Mouse (Mus musculus) kidney, postnatal 36 days (tissue): ENCODE results near the gene Rnf19b.

ENCODE experiments used
- DNase-seq, 2 experiments: peaks; one replicate each; pipeline ENCODE4 v3.0.0; 2021 to 2022; ENCODE audit warnings: mixed read lengths in 2 of 2

Rnf19b gene

DNA sequence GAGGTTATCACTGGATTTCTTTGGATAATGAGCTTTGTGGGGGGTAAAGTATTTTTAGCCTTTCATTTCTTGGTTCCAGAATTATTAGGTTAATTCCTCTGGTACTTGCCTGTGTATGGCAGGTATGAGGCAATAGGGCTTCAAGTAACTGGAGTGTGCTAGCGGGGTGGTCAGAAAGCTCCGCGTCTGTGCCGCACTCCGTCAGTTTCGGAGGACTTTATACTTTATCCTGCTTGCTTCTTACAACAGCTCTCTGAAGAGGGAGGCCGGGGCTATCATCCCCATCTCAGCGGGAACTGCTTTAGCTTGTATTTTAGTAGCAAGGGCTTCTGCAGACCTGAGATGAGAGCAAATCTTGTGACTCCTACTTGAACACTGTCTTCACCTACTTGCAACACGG lies 21.1 kb downstream of the Rnf19b start:
- DNase-seq: no peak

DNA sequence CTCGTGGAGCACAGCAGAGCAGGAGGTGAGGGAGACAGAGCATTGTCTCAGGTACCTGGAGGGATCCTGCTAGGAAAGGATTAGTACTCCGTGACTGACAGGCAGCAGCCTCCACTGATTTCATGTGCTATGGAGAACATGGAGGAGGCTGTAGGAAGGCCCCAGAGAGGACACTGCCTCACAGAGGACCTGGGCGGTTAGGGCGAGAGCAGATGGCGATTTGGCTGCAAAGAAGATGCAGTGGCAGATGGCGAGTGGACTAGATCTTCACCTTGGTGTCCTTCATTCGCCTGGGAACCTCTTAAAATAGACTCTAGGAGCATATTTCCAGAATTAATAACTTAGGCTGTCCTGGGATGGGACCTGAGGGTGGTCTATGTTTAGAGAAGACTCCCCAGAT lies 23.0 kb downstream of the Rnf19b start:
- no peak for DNase-seq

DNA sequence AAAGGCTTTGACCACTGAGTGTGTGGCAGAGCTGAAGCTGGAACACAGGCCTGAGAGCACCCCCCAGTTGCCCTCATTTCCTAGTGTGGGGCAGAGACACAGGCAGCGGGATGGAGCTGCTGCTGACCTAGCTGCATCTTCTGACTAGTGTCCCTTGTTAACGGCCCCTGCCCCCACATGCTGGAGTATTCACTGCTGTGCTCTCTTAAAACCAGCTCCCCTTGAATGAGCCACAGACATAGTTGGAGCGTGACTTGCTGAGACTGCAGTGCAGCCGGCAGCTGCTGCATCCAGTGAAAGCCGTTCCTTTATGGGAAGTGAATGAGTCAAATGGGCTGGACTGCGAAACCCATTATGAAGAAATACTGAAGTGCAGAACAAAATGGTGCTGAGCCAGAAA lies 23.4 kb downstream of the Rnf19b start:
- no peak for DNase-seq

DNA sequence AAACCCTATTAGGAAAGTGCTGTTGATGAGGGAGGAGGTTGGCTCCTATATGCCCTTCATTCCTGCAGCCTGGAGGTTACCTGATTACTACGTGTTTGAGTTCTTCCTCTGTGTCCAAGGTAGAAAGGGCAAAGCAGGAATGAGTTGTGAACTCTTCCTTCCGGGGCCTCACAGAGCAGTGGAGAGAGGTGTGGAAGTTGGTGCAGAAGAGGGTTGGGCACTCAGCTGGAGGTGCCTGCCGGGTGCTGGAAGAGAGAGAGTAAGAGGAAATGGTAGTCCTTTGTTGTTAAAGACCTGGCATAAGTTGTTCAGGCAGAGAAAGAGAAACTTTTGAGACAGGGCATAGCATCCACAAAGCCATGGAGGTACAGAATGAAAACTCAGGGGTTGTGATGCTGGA lies 23.9 kb downstream of the Rnf19b start:
- DNase-seq: no peak

DNA sequence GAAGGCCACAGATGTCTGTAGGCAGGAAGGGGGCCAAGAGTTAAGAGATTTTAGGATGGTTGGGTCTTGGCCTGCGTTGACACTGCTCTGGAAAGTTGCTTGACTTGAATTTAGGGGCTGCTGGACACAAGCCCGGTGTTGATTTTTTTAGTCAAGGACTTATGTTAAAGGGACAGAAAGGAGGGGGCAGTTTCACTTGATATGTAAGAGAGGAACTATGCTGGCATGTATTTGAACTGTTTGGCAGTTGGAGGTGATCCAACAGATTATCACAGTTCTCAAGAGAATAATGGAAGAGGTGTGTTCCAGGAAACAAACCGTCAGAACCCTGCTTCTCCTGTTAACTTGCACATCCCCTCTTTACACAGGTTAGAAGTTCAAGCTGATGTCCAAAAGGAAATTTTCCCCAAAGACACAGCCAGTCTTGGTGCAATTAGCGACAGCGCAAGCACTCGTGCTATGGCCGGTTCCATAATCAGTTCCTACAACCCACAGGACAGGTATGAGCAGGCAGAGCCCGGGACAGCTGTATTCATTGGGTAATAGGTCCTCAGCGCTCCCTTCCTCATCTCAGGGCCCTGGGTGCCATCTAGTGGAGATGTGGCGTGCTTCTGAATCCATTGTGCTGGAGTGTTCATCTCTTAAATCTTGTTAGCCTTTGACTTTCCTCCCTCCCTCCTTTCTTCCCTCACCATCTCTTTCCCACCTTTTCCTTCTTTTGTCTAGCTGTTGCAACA lies 24.5 kb downstream of the Rnf19b start:
- peak; percentile 76 to 84 for DNase-seq

DNA sequence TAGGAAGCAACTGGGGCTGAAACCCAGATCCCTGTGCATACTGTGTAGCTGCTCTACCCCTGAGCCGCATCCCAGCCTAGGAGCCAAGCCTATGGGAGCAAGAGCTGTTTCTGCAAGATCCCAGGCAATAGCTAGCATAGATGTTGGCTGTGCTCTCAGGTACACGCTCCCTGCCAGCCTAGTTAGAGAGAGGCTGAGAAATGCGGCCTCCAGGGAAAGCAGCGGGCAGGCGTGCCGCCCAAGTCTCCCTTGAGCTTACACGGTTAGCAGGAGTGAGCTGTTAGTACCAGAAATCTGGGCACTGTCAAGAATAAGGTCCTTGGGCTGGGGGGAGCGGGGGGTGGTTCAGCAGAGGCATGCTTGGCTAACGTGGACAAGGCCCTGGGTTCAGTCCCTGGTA lies 26.8 kb downstream of the Rnf19b start:
- DNase-seq: no peak

DNA sequence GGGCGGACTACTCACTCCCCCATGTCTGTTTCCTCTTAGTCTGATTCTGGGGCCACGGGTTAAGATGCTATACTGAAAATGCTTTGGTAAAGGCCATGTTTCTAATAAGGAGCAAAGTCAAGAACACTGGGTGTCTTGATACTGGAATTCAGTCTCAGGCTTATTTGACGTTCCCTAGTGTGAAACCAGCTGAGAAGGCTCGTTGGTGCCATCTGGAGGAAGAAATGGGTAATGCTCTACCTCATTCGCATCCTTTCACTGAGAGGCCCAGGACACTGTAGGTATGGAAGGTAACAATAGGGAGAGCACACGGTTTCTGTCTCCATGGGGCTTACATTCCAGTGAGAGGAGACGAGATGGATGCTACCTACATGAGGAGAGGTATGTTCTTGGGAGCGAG lies 28.0 kb downstream of the Rnf19b start:
- peak; percentile 66 to 87 for DNase-seq

DNA sequence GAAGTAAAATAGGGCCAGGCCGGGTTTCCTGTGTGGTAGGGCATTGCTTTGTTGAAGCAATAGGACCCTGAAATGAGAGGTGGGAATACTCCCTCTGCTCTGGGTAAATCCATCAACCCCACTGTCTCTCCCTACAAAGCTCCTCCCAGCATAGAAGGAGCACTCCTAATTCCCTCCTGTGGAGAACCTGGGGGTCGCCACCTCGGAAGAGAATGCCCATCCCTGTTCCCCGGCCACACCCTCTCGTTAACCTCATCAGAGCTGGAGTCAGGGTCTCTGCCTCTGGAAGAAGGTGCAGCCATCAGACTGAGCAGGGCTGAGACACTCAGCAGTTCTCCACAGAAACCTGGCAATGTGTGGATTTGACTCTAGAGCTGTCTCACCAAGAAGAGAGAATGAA lies 29.8 kb downstream of the Rnf19b start:
- DNase-seq: no peak

DNA sequence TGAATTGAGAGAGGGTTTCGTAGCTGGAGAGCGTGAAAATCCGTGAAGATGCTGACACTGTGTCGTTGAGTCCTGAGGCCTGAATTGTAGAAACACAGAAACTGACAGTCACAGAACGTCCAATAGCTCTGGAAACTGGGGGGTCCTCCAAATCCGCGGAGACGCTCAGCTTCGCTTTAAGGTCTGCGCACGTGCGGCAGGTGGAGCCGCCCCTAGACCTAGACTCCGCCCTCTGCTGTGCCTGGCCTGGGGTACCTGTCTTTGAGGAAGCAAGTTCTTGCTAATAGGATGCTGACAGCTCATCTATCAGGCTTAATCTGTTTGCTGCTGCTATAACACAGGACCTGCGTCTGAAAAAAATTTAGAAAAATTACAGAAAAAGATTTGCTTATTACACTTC lies 37.2 kb downstream of the Rnf19b start:
- DNase-seq: peak in 1 of 2 experiments; percentile 43

DNA sequence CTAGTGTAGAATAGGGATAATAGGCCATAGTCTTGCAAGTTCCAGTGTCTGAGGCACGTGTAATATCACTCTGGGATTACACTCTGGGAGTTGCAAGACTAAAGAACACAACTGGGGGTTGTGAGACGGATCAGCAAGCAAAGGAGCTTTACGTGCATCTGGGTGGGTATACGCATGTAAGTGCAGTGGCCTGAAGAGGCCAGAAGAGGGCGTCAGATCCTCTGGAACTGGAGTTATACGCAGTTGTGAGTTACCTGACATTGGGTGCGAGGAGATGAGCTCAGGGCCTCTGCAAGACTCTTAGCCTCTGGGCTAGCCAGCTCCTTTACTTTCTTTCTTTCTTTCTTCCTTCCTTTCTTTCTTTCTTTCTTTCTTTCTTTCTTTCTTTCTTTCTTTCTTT lies 38.9 kb downstream of the Rnf19b start:
- DNase-seq: no peak

DNA sequence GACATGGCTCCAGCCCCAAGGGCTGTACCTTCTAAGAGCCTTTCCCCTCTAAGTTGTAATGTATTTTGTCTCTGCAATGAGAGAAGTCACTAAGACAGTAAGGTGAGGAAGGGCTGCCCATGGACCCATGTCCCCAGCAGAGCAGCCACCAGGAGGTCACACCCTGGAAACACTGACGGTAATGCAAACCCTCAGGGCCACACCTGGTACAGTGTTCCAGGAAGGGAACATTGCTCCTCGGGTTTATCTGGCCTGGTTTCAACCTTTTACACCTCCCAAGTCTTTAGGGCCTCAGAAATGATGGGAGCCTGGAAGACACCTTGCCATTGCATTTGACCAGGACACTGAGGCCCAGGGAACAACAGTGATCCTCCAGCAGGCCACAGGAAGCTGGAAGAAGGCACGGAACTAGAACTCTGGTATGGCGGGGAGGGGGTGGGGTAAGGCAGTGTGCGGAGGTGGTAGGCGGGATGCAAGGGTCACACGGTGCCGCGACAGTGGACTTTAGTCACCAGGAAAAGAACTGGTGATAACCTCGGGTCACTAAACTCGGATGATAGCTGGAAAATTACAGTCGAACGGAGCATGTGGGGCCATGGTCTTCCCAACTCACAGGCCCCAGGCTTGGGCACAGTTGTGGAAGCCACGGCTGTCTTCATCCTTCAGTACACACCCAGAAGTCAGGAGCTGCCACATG lies 44.2 kb downstream of the Rnf19b start:
- no peak for DNase-seq

DNA sequence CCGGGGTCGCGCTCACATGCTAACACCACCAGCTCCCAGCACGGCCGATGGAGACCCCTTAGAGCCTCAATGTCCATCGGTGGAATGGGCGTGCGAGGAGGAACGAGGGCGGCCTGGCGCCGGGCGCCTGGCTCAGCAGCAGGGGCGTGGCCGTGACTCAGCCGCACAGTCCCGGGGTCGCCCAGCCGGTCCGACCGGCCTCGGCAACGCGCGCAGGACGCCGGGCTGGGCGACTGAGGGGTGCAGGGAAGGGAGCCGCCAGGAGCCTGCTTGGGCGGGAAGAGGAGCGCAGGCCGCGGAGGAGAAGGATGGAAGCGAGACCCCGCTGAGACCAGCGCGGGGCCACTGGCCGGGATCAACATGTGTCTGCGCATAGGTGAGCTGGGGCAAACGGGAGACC lies 47.3 kb downstream of the Rnf19b start, which contains the start of gene Tmem54:
Tmem54 (plus strand) TSS at position 193 of the 400 bp plus-strand sequence.
- DNase-seq: peak in 1 of 2 experiments; percentile 34

DNA sequence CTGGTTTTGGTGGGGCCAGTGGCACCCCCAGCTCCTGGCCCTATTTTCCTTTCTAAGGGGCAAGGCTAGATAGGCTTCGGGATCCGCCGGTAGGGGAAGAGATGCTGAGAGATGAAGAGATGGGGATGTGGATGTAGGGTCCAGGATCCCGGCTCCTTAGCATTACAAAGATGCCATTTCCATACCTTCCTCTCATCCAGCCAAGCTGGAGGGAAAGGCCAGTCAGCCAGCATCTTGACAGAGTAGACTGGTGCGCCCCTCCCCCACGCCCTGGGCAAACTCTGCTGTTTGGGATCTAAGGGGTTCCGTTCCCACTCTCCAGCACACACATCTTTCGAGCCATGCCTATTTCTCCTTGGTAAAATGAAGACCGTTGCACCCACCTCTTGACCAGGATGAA lies 48.0 kb downstream of the Rnf19b start:
- no peak for DNase-seq

DNA sequence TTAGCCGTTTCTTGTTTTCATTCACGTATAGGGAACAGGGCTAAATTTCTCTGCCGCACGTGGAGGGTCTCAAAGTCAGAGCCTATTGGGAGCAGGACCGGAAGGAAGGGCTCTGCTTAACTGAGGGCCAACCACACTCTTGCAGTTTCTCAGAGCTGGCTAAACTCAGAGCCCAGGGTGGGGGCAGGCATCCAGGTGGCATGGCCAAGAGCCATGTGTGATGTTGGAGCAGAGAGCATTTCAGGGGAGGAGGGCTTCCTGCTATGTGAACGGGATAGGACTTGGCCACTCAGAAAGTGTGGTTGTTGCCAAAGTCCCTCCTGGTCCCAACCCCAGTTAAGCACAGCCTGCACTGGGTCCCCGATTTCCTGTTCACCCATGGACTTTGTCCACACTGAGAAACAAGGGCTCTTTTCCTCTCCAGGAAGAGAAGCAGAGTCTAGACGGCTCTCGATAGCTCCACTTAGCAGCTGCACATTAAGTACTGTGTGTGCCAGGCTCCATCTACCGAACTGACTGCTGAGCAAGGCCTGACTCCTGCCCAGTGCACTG lies 49.4 kb downstream of the Rnf19b start:
- no peak for DNase-seq

DNA sequence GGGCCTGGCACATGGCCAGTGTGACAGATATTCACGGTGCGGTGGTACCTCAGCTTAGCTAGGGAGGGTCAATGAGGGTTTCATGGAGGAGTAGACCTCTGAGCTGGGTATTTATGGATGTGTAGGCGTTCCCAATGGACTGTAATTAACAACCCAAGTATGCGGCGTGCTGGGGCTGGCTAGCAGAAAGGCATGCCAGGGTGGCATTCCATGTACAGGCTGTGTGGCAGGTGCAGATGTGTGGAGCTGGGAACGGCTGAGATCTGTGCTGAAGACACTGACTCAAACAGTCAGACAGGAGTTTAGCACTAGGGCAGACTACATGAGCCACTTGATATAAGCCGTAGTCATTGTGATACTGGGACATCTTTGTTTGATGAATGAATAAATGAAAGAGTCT lies 50.6 kb downstream of the Rnf19b start:
- DNase-seq: no peak

DNA sequence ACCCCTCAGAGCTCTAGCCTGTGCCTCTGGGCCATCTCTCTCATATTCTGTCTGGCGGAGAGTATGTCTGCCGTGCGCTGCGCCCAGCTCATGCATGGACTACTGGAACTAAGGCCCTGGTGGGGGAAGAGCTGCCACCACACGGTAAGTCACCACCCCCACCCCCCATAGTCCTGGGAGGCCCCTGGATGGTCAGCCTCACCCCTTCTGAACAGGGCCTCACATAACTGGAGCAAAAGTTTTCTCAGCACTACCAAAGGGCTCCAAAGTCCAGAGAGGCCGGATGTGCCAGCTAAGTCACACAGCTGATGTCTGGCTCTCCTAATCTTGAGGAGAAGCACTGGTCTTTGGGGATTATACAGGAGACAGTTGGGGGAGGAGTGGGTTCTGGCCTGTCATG lies 52.7 kb downstream of the Rnf19b start:
- DNase-seq: no peak

DNA sequence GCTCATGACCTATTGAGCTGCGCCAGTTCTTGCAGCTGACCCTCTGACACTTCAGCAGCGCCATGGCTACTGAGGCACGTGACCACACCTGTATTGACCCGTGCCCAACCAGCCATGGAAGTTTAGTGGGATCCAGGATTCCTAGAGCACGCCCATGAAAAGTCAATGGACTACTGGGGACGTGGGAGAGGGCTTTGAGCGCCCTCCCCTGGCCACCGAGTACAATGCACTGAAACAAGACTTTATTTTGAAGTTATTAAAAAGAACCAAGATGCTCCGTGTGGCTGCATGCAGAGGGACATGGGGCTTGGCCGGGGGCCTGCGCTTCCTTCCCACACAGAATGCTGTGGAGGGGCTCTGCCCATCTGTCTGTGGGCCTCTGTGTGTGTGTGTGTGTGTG lies 53.3 kb downstream of the Rnf19b start:
- DNase-seq: peak in 1 of 2 experiments; percentile 21

DNA sequence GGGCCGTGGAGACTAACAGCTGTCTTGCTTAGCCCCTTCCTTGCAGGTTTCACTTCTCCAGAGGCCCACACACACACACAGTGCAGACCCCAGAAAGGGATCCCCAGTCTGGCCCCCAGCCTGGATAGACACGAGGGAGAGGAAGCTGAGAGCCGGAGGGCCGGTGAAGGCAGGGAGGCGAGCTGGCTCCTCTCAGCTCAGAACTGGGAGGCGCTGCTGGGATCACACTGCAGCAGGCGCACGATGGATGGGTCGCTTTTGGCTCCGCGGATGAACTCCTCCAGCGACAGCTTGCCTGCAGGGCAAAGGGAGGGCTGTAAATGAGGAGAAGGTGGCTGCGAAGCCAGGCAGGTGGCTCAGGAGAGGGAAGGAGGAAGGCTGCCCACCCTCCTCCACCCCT lies 54.2 kb downstream of the Rnf19b start:
- DNase-seq: no peak

DNA sequence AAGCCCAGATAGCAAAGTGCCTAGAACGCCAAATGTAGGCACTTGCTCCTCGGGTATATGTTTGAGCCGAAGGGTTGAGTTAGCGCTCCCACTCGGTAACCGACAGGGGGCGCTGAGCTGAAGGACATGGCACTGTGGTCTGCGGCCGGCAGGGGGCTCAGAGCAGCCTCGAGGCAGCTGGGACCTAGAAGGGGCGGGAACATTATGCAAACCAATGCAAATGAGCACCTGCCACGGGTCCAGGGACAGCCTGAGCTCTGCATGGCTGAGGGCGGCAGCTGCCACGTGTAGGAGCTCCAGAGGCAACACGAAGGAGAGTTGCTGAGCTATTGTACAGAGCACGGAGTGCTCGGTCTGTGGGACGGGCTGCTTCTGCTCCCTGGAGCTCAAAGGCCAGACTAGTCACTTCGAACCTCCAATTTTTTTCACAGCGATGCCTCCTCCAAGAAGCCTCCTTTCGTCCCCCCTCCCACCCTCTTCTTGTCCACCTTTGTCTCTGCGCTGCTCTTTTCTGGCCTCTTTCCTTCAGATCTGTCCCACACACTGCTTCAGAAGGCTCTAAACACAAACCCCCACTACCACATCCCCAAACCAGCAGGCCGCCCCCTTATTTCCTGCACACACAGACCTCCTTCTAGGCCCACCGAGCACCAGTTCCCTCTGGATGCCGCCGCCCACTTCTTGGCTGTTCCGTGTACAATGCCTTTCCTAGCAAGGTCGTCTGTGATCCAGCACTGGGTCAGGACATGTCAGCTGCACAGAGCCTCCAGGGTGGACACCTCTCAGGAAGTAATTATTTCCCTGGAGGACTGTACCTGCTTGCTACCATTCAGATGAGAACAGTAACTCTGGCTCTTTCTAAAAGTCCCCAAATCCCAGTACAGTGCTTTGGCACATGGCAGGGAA lies 55.3 kb downstream of the Rnf19b start:
- peak; percentile 62 to 77 for DNase-seq

DNA sequence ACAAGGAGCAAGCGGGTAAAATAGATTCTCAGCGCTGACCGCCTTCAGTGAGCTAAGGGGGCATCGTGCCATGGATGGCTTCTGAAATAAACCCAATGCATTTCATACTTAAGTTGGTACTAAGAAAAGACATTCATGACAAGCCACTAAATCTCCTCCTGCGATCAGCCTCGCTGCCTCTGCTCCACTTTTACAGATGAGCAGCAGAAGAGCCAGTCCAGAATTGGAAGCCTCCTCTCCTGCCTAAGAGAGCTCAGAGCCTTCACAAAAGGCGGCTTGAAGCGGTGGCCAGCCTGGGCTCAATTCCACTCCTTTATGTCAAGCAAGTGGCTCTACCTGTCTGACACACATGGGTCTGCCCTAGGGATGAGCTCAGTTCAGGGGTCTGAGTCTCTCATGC lies 58.6 kb downstream of the Rnf19b start:
- DNase-seq: no peak

DNA sequence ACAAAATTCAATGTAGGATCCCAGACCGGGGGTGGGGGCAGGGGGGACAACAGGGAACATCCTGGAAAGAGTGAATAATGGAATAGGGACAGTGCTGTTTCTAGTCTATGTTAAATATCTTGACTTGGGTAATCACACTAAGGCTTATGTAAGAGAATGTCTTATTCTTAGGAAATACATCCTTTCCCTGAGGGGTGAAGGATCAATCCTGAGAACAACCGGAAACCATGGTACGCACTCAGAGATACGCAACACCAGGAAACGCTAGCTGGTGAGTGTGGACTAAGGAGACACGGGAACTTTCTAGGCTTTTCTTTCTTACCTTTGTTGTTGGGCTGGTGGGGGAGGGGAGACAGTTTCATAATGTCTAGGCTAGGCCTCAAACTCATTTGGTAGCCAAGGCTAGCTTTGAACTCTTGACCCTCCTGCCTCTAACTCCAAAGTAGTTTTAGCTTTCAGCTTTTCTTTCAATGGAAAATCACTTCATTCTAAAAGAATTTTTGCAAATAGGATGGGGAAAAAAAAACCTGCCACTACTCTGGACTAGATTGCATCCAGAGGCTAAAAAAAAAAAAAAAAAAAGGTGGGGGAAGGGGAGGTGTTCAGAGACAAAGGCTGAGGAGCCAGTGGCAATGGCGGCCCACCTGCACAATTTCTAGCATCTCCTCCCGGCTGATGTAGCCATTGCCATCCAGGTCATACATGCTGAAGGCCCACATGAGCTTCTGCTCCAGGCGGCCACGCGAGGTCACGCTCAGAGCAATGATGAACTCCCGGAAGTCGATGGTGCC lies 59.8 kb downstream of the Rnf19b start:
- no peak for DNase-seq

DNA sequence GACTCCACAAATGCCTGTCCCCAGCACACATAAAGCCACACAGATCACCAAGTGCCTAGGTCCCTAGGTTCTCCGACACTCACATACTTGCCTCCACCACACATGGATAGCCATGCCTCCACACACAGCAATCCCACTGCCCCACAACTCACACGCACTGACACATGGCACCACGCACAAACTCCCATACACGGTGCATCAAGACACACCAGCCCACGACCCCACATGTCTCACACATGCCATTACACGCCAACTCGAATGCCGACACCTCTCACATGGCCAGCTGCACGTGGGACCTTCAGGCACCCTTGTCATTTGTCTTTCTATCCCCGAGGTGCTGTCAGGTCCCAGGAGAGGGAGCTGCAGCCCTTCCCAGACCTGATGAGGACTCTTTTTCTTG lies 61.6 kb downstream of the Rnf19b start:
- no peak for DNase-seq
